Mouse (Mus musculus) lung, postnatal 0 days (tissue): ENCODE results near the gene Myoz1. TPM values are rescaled to one million over a fixed set of nuclear protein-coding genes. Genes with fewer than 3 reads are reported as not detected.
A peak's percentile ranks its signal among the peaks of the same experiment; 100 is the strongest.

Experiments used
- ATAC-seq: fragments of 200-750 bp; cut with Nextera tagmentation; 2 replicates; pipeline ENCODE4 v1.8.0; 2017; ENCODE audit warnings: moderate library complexity
- DNase-seq: peaks from one replicate; pipeline ENCODE4 v3.0.0-alpha.2; 2016; ENCODE audit warnings: low spot score
- H3K27ac ChIP-seq: fragments of 300-500 bp; sonication (generic); 2 replicates; pipeline ENCODE4 v1.5.1; 2014; ENCODE audit warnings: antibody characterized with exemption, mild to moderate bottlenecking, low read length, mixed read lengths
- H3K27me3 ChIP-seq: fragments of 300-500 bp; sonication (generic); replicated peaks from 2 replicates; pipeline ENCODE4 v1.6.1; 2014; ENCODE audit warnings: low read length, mixed read lengths; ENCODE audit not compliant: insufficient read depth
- H3K36me3 ChIP-seq: fragments of 300-500 bp; sonication (generic); 2 replicates; pipeline ENCODE4 v1.6.1; 2014; ENCODE audit warnings: low read length, mixed read lengths; ENCODE audit not compliant: insufficient read depth
- H3K4me1 ChIP-seq: fragments of 300-500 bp; sonication (generic); 2 replicates; pipeline ENCODE4 v1.6.1; 2014; ENCODE audit warnings: antibody characterized with exemption, low read depth, low read length, mixed read lengths; ENCODE audit not compliant: insufficient read depth
- H3K4me2 ChIP-seq: fragments of 300-500 bp; sonication (generic); replicated peaks from 2 replicates; pipeline ENCODE4 v1.6.1; 2014; ENCODE audit warnings: low read depth, mild to moderate bottlenecking, low read length, moderate library complexity, mixed read lengths
- H3K4me3 ChIP-seq: fragments of 300-500 bp; sonication (generic); 2 replicates; pipeline ENCODE4 v1.5.1; 2014; ENCODE audit warnings: low read depth, low read length
- H3K9ac ChIP-seq: fragments of 300-500 bp; sonication (generic); replicated peaks from 2 replicates; pipeline ENCODE4 v1.6.1; 2014; ENCODE audit warnings: low read depth, mild to moderate bottlenecking
- H3K9me3 ChIP-seq: fragments of 300-500 bp; sonication (generic); 2 replicates; pipeline ENCODE4 v1.6.1; 2016; ENCODE audit warnings: low read length, mixed read lengths
- CTCF ChIP-seq: IDR thresholded peaks from 2 replicates; pipeline ENCODE4 v1.5.1; 2016; ENCODE audit warnings: antibody characterized with exemption, mild to moderate bottlenecking
- EP300 ChIP-seq: IDR thresholded peaks from 2 replicates; pipeline ENCODE4 v1.6.1; 2016; ENCODE audit warnings: antibody characterized with exemption, mild to moderate bottlenecking, control low read depth
- WGBS: fragments of 180-500 bp; shearing (Covaris S2); extraction: QIAGEN DNeasy Blood & Tissue Kit; methylation state at CpG from one replicate; pipeline ENCODE4 v1.1.7; 2014; 5-methylcytosine and 5-hydroxymethylcytosine counted together
- microRNA-seq: library from miRNA; unstranded; fragments of <30 nt; microRNA quantifications from one replicate; pipeline ENCODE4, GENCODE M21; 2016
- polyA plus RNA-seq: library from polyadenylated mRNA; unstranded; fragments of >200 nt; fragmentation: Nextera tagmentation; extraction: Ambion mirVana; gene quantifications from 2 replicates; pipeline ENCODE4 v1.2.1, GENCODE M21; 2015

Gene Myoz1
- polyA plus RNA-seq, 1 experiment from 2014 or later: 0.38 TPM

DNA sequence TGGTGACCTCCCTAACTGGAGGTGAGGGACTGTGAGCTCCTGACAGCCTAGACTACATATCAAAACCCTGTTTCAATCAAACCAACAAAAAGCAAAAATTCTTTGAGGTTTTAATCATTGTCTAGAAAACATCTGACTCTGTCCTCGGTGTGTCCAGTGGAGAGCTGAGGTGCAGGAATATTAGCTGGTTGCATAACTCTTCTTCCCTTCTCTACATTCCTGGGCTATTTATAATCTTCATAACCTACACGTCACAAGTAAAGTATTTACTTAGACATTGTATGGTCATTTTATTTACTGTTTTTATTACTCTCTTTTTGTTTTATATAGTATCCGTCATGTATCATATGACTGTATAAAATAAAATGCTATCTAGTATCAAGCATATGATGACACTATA is 46.8 kb downstream of the Myoz1 start:
- Histone ChIP-seq H3K4me1 (peaks cover 18% of the 10 kb centered on the region; the same call in 1 of the 2 replicates), H3K27me3 (no peaks in the 10 kb centered on the region), H3K27ac (peak overlapping the region; percentile 92), H3K4me2 (0 out of 2 replicates have a peak overlapping the region, but pooled peaks have one; percentile 9), H3K9me3 (no peaks in the 10 kb centered on the region), H3K4me3 (no peak overlapping the region), H3K36me3 (no peaks in the 10 kb centered on the region), H3K9ac (no peak overlapping the region)
- DNase-seq: peak; percentile 67
- ATAC-seq: peak; percentile 39
- 45% methylated on average over 3 of the region's 3 CpGs for whole genome bisulfite sequencing
- TF ChIP-seq EP300: peak; percentile 25; the same call in 1 of the 2 replicates
- TF ChIP-seq CTCF: no peak

DNA sequence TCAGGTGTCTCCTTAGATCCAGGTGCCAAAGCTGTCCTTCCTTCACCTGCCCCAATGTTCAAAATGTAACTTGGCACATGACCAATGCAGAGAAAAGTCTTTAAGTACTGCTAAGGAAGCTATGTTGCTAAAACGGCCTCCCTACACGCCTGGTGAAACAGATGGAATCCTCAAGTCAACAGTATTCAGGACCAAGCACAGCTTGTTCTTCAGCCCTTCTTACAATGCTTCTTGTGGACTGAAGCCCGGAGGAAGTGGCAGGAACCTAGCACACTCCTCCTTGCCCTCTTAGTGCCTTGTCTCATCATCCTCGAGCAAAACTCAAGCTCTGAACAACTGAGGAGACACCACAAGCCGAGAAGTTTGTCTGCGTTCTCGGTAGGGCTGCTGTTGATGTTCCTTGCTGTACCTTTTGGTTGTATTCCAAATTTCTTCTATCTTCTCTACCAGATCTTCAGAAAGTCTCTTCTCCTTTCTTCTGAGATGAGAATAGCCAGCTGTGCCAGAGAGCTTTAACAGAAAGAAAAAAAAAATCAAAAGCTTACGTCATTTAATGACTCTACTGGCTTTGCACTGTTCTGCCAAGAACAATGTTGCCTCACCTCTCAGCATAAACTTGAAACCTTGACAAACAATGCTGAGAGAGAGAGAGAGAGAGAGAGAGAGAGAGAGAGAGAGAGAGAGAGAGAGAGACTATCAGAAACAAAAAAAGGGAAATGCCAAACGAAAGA is 48.8 kb downstream of the Myoz1 start:
- TF ChIP-seq EP300: peak; percentile 89
- TF ChIP-seq CTCF: no peak
- DNase-seq: peak; percentile 98
- H3K4me1 ChIP-seq: peaks cover 18% of the 10 kb centered on the region; the same call in 1 of the 2 replicates
- H3K9me3 ChIP-seq: no peaks in the 10 kb centered on the region
- peak overlapping the region; percentile 46 for H3K4me2 ChIP-seq
- H3K36me3 ChIP-seq: no peaks in the 10 kb centered on the region
- WGBS: 36% methylated on average over 9 of the region's 9 CpGs
- peak overlapping the region; percentile 92 for H3K27ac ChIP-seq
- ATAC-seq: peak; percentile 85
- H3K4me3 ChIP-seq: peak overlapping the region; percentile 23; the same call in 1 of the 2 replicates
- H3K9ac ChIP-seq: no peak overlapping the region
- H3K27me3 ChIP-seq: no peaks in the 10 kb centered on the region

DNA sequence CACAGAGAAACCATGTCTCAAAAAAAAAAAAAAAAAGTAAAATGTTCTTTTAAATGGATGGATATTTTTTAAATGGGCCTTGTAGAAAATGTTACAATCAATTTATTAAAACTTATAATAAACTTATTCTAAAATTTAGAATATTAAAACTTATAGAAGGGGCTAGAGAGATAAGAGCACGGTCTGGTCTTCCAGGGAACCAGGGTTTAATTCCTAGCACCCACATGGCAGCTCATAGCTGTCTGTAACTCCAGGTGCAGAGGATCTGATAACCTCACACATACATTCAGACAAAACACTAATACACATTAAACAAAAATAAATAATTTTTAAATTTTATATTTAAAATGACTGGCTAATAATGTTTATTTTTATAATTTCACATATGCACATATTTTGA is 55.1 kb downstream of the Myoz1 start:
- TF ChIP-seq EP300 (no peak), CTCF (no peak)
- no peak for ATAC-seq
- no peak overlapping the region for H3K9ac ChIP-seq
- H3K36me3 ChIP-seq: no peaks in the 10 kb centered on the region; the same call in 1 of the 2 replicates
- DNase-seq: no peak
- H3K9me3 ChIP-seq: no peaks in the 10 kb centered on the region
- 97% methylated on average over 1 of the region's 1 CpGs for WGBS
- no peaks in the 10 kb centered on the region for H3K27me3 ChIP-seq
- no peak overlapping the region for H3K4me3 ChIP-seq
- no peak overlapping the region for H3K27ac ChIP-seq
- no peak overlapping the region for H3K4me2 ChIP-seq
- H3K4me1 ChIP-seq: no peaks in the 10 kb centered on the region; the same call in 1 of the 2 replicates

DNA sequence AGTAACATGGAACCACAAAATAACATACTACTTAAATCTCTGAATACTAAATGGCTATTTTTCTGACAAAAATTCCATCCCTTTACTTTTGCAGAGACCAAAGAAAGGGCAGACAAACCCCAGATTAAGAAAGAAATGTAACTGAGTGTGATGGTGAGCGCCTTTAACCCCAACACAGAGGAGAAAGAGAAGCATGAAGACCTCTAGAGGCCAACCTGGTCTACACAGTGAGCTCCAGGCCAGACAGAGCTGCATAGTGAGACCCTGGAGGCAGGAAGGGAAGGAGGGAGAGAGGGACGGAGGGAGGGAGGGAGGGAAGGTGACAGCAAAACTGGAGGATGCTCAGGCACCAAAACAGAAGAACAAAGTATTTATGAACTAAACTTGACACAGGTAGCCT is 56.1 kb downstream of the Myoz1 start:
- Histone ChIP-seq H3K9ac (no peak overlapping the region), H3K27ac (no peak overlapping the region), H3K36me3 (no peaks in the 10 kb centered on the region; the same call in 1 of the 2 replicates), H3K4me1 (no peaks in the 10 kb centered on the region), H3K9me3 (no peaks in the 10 kb centered on the region), H3K27me3 (no peaks in the 10 kb centered on the region), H3K4me3 (no peak overlapping the region), H3K4me2 (no peak overlapping the region)
- ATAC-seq: no peak
- no peak for DNase-seq
- peak; percentile 13; the same call in 1 of the 2 replicates for TF ChIP-seq CTCF
- TF ChIP-seq EP300: no peak
- WGBS: 52% methylated on average over 2 of the region's 2 CpGs

DNA sequence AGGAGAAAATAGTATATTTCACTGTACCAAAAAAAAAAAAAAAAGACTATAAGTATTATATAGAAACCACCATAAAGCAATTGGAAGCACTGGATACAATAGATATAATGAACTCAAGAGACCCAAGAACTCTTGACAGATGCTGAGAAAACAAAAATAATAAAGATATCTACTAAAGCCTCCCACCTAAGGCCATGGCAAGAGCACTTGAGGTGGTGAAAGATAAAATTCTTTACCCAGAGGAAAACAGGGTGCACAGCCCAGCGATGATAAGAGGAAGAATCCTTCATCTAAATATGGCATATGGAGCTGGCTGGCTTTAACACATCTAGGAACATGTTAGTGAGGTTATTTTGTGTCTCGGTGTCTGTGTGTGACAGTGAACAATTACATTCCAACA is 56.8 kb downstream of the Myoz1 start:
- no peak for ATAC-seq
- no peak for TF ChIP-seq EP300
- no peak overlapping the region for H3K27ac ChIP-seq
- H3K27me3 ChIP-seq: no peaks in the 10 kb centered on the region
- no peak overlapping the region for H3K4me2 ChIP-seq
- no peaks in the 10 kb centered on the region for H3K9me3 ChIP-seq
- no peak overlapping the region for H3K9ac ChIP-seq
- no peak for DNase-seq
- H3K36me3 ChIP-seq: no peaks in the 10 kb centered on the region; the same call in 1 of the 2 replicates
- no peaks in the 10 kb centered on the region for H3K4me1 ChIP-seq
- no peak overlapping the region for H3K4me3 ChIP-seq
- 51% methylated on average over 2 of the region's 2 CpGs for WGBS

Small RNA genes lying within 50 kb of the gene (microRNA-seq; reads per million reads assigned to microRNA genes)
- gene Mir6946: 2.7 reads per million, percentile 5 among the genes with 10 or more reads in this experiment

Other genes starting within 250 kb of the Myoz1 start
- gene Cfap70, start 204.3 kb downstream of the Myoz1 start, polyA plus RNA-seq: 3.7 and 4.0 TPM in 2 replicates
- gene Anxa7, start 176.4 kb downstream of the Myoz1 start, polyA plus RNA-seq: 52.9 and 56.9 TPM in 2 replicates
- gene Mss51, start 159.6 kb downstream of the Myoz1 start, polyA plus RNA-seq: 0.20 and 0.38 TPM in 2 replicates
- gene Ppp3cb, start 110.0 kb downstream of the Myoz1 start, polyA plus RNA-seq: 24.2 and 26.6 TPM in 2 replicates
- 3.9 and 5.0 TPM in 2 replicates for gene Usp54, start 15.5 kb downstream of the Myoz1 start, polyA plus RNA-seq
- gene Synpo2l, start 11.8 kb upstream of the Myoz1 start, polyA plus RNA-seq: 0.63 and 0.96 TPM in 2 replicates
- gene Sec24c, start 17.8 kb upstream of the Myoz1 start, polyA plus RNA-seq: 37.6 and 40.1 TPM in 2 replicates
- gene Fut11, start 38.4 kb upstream of the Myoz1 start, polyA plus RNA-seq: 24.2 and 26.3 TPM in 2 replicates
- gene Chchd1, start 46.5 kb upstream of the Myoz1 start, polyA plus RNA-seq: 109 and 114 TPM in 2 replicates
- gene Zswim8, start 51.0 kb upstream of the Myoz1 start, polyA plus RNA-seq: 21.7 and 24.1 TPM in 2 replicates
- 12.9 and 15.6 TPM in 2 replicates for gene Ndst2, start 78.0 kb upstream of the Myoz1 start, polyA plus RNA-seq
- gene Camk2g, start 137.5 kb upstream of the Myoz1 start, polyA plus RNA-seq: 36.6 and 40.2 TPM in 2 replicates
- 1.0 and 1.7 TPM in 2 replicates for gene Plau, start 180.1 kb upstream of the Myoz1 start, polyA plus RNA-seq